ENCODE assay signal across 9 mouse cellular contexts in genomic region chr7:97386806-97387370, GRCm38 (mm10). TPM values are rescaled to one million over a fixed set of nuclear protein-coding genes. Genes with fewer than 3 reads are reported as not detected.
DNase-seq lines count a peak whose midpoint lies in the region; ATAC-seq lines count a peak whose summit lies in the region.
"Had no signal": no experiment of that assay in that cellular context is flagged by ENCODE, and none has a peak within 500 bp of the region (broad histone marks: within the 10 kb centered on the region; RNA-seq: fewer than 3 reads in every experiment).

No protein-coding gene starts in this region.

- H3K36me3 ChIP-seq in midbrain, embryonic 16.5 days (ENCODE audit: control insufficient read depth, insufficient read depth, low read length), result peaks cover 16% of the 10 kb centered on the region
- peaks cover 23% of the 10 kb centered on the region for H3K36me3 ChIP-seq in midbrain, embryonic 15.5 days (replicated peaks)
- peaks cover 48% of the 10 kb centered on the region for H3K36me3 ChIP-seq in intestine, embryonic 15.5 days

- H3K27me3 ChIP-seq in midbrain, embryonic 16.5 days (ENCODE audit: control insufficient read depth, insufficient read depth, low read depth, low read length), result no peaks in the 10 kb centered on the region
- H3K27me3 ChIP-seq in midbrain, embryonic 15.5 days (replicated peaks), result no peaks in the 10 kb centered on the region
- H3K27me3 ChIP-seq in intestine, embryonic 15.5 days (replicated peaks), result no peaks in the 10 kb centered on the region
- H3K27me3 ChIP-seq: liver, embryonic 13.5 days had no signal

- H3K4me2 ChIP-seq in midbrain, embryonic 16.5 days (ENCODE audit: low read length), result no peak overlapping the region
- H3K4me2 ChIP-seq in midbrain, embryonic 15.5 days, result no peak overlapping the region
- H3K4me2 ChIP-seq in intestine, embryonic 15.5 days (replicated peaks), result no peak overlapping the region
- H3K4me2 ChIP-seq: liver, embryonic 13.5 days had no signal

- H3K9ac ChIP-seq in midbrain, embryonic 16.5 days (ENCODE audit: low read depth, low read length), result no peak overlapping the region
- no peak overlapping the region for H3K9ac ChIP-seq in midbrain, embryonic 15.5 days
- no peak overlapping the region for H3K9ac ChIP-seq in intestine, embryonic 15.5 days
- H3K9ac ChIP-seq: liver, embryonic 13.5 days had no signal

- H3K4me3 ChIP-seq in midbrain, embryonic 16.5 days (ENCODE audit: low read depth, low read length), result no peak overlapping the region
- H3K4me3 ChIP-seq in midbrain, embryonic 15.5 days, result no peak overlapping the region
- H3K4me3 ChIP-seq in intestine, embryonic 15.5 days (replicated peaks), result no peak overlapping the region
- H3K4me3 ChIP-seq: liver, embryonic 13.5 days had no signal

- no peaks in the 10 kb centered on the region for H3K9me3 ChIP-seq in midbrain, embryonic 16.5 days (replicated peaks; ENCODE audit: control insufficient read depth, low read length, poor library complexity, severe bottlenecking)
- no peaks in the 10 kb centered on the region for H3K9me3 ChIP-seq in midbrain, embryonic 15.5 days
- H3K9me3 ChIP-seq in intestine, embryonic 15.5 days, result no peaks in the 10 kb centered on the region
- H3K9me3 ChIP-seq: liver, embryonic 13.5 days had no signal

- DNase-seq in frontal cortex, postnatal 10 days (ENCODE audit: low spot score in 2 of 2), result peak; percentile 52 to 64
- DNase-seq in right cerebral cortex, adult 18-20 months, result peak; percentile 87
- DNase-seq in spleen, adult 12 weeks (ENCODE audit: low spot score), result no peak
- no peak for DNase-seq in yolk sac, embryonic 10.5 days (ENCODE audit: low spot score)
- DNase-seq in thymus, postnatal 0 days (ENCODE audit: low spot score), result no peak
- DNase-seq: liver, embryonic 13.5 days had no signal

- peak; percentile 42; the same call in 1 of the 2 replicates for ATAC-seq in midbrain, embryonic 16.5 days
- ATAC-seq in midbrain, embryonic 15.5 days (replicated peaks), result no peak
- ATAC-seq in intestine, embryonic 15.5 days, result 0 out of 2 replicates have a peak, but pooled peaks have one; percentile 5

- WGBS in midbrain, embryonic 16.5 days, result 80% methylated on average over 5 of the region's 5 CpGs
- WGBS in midbrain, embryonic 15.5 days, result 83% methylated on average over 5 of the region's 5 CpGs
- 80% methylated on average over 5 of the region's 5 CpGs for WGBS in intestine, embryonic 15.5 days

- no peak overlapping the region for H3K27ac ChIP-seq in midbrain, embryonic 16.5 days (ENCODE audit: low read length)
- no peak overlapping the region for H3K27ac ChIP-seq in midbrain, embryonic 15.5 days
- H3K27ac ChIP-seq in intestine, embryonic 15.5 days, result peak overlapping the region; percentile 52
- H3K27ac ChIP-seq: liver, embryonic 13.5 days had no signal

- no peaks in the 10 kb centered on the region for H3K4me1 ChIP-seq in midbrain, embryonic 16.5 days (ENCODE audit: control insufficient read depth, insufficient read depth, low read length)
- H3K4me1 ChIP-seq in midbrain, embryonic 15.5 days, result no peaks in the 10 kb centered on the region
- H3K4me1 ChIP-seq in intestine, embryonic 15.5 days (replicated peaks), result no peaks in the 10 kb centered on the region
- H3K4me1 ChIP-seq: liver, embryonic 13.5 days had no signal

RNA-seq across cellular contexts. Expression of gene Ndufc2, which starts 12.9 kb away (rescaled TPM):
- polyA plus RNA-seq in midbrain, embryonic 16.5 days (2015; fragmentation: Nextera tagmentation; extraction: Ambion mirVana), result 426 and 456 TPM in 2 replicates
- 377 and 384 TPM in 2 replicates for polyA plus RNA-seq in midbrain, embryonic 15.5 days (2015; fragmentation: Nextera tagmentation; extraction: Ambion mirVana)
- polyA plus RNA-seq in intestine, embryonic 15.5 days (2015; fragmentation: Nextera tagmentation; extraction: Ambion mirVana), result 372 and 444 TPM in 2 replicates
- polyA plus RNA-seq in thymus, postnatal 0 days (2015; fragmentation: Nextera tagmentation; extraction: Ambion mirVana), result 485 and 514 TPM in 2 replicates

RNA-seq across cellular contexts. Expression of gene Alg8, which starts 15.5 kb away (rescaled TPM):
- 12.3 and 12.7 TPM in 2 replicates for polyA plus RNA-seq in midbrain, embryonic 16.5 days (2015; fragmentation: Nextera tagmentation; extraction: Ambion mirVana)
- 12.9 and 14.2 TPM in 2 replicates for polyA plus RNA-seq in midbrain, embryonic 15.5 days (2015; fragmentation: Nextera tagmentation; extraction: Ambion mirVana)
- 53.7 and 55.4 TPM in 2 replicates for polyA plus RNA-seq in intestine, embryonic 15.5 days (2015; fragmentation: Nextera tagmentation; extraction: Ambion mirVana)
- polyA plus RNA-seq in thymus, postnatal 0 days (2015; fragmentation: Nextera tagmentation; extraction: Ambion mirVana), result 31.7 and 35.8 TPM in 2 replicates

RNA-seq across cellular contexts. Expression of gene Thrsp, which starts 30.6 kb away (rescaled TPM):
- polyA plus RNA-seq in midbrain, embryonic 16.5 days (2015; fragmentation: Nextera tagmentation; extraction: Ambion mirVana), result 1.7 and 2.3 TPM in 2 replicates
- 1.7 and 1.9 TPM in 2 replicates for polyA plus RNA-seq in midbrain, embryonic 15.5 days (2015; fragmentation: Nextera tagmentation; extraction: Ambion mirVana)
- polyA plus RNA-seq in intestine, embryonic 15.5 days (2015; fragmentation: Nextera tagmentation; extraction: Ambion mirVana), result 0.54 and 0.77 TPM in 2 replicates
- 3.2 and 3.4 TPM in 2 replicates for polyA plus RNA-seq in thymus, postnatal 0 days (2015; fragmentation: Nextera tagmentation; extraction: Ambion mirVana)
- polyA plus RNA-seq: liver, embryonic 13.5 days had no signal

RNA-seq across cellular contexts. Expression of gene Kctd21, which starts 54.8 kb away (rescaled TPM):
- polyA plus RNA-seq in midbrain, embryonic 16.5 days (2015; fragmentation: Nextera tagmentation; extraction: Ambion mirVana), result 6.7 and 7.6 TPM in 2 replicates
- 8.1 and 8.3 TPM in 2 replicates for polyA plus RNA-seq in midbrain, embryonic 15.5 days (2015; fragmentation: Nextera tagmentation; extraction: Ambion mirVana)
- polyA plus RNA-seq in intestine, embryonic 15.5 days (2015; fragmentation: Nextera tagmentation; extraction: Ambion mirVana), result 3.3 and 3.6 TPM in 2 replicates
- polyA plus RNA-seq in thymus, postnatal 0 days (2015; fragmentation: Nextera tagmentation; extraction: Ambion mirVana), result 1.4 and 1.6 TPM in 2 replicates

RNA-seq across cellular contexts. Expression of gene Usp35, which starts 55.1 kb away (rescaled TPM):
- polyA plus RNA-seq in midbrain, embryonic 16.5 days (2015; fragmentation: Nextera tagmentation; extraction: Ambion mirVana), result 3.1 and 3.2 TPM in 2 replicates
- polyA plus RNA-seq in midbrain, embryonic 15.5 days (2015; fragmentation: Nextera tagmentation; extraction: Ambion mirVana), result 4.8 and 5.3 TPM in 2 replicates
- polyA plus RNA-seq in intestine, embryonic 15.5 days (2015; fragmentation: Nextera tagmentation; extraction: Ambion mirVana), result 1.1 and 1.2 TPM in 2 replicates
- polyA plus RNA-seq in thymus, postnatal 0 days (2015; fragmentation: Nextera tagmentation; extraction: Ambion mirVana), result 3.1 and 4.2 TPM in 2 replicates

Comparison
In these comparisons a context has a peak if more than half of its experiments do, and no peak if none do; other contexts are left out.
1. DNase-seq: peak in frontal cortex, postnatal 10 days (2 of 2) and right cerebral cortex, adult 18-20 months (single experiment); none in spleen, adult 12 weeks (single experiment), yolk sac, embryonic 10.5 days (single experiment) and thymus, postnatal 0 days (single experiment).